Mouse (Mus musculus) liver, adult 2 months (tissue): ENCODE data around the gene Arhgap10. TPM values are rescaled to one million over a fixed set of nuclear protein-coding genes. Genes with fewer than 3 reads are reported as not detected.

Experiments used
- DNase-seq: peaks from one replicate; pipeline ENCODE4 v3.0.0-alpha.2; 2011; ENCODE audit warnings: low read depth, low spot score; ENCODE audit errors: extremely low read depth
- H3K27ac ChIP-seq: fragments of 200-500 bp; replicated peaks from 2 replicates; pipeline ENCODE4 v1.5.1; 2012; ENCODE audit warnings: low read depth, mild to moderate bottlenecking, control low read depth, inconsistent platforms, low read length; ENCODE audit not compliant: insufficient read depth
- H3K27me3 ChIP-seq: fragments of 200-500 bp; 2 replicates; pipeline ENCODE4 v1.6.1; 2012; ENCODE audit warnings: mild to moderate bottlenecking, moderate library complexity, low read length, inconsistent platforms; ENCODE audit not compliant: control insufficient read depth, insufficient read depth
- H3K36me3 ChIP-seq: fragments of 200-500 bp; 2 replicates; pipeline ENCODE4 v1.6.1; 2012; ENCODE audit warnings: low read length, inconsistent platforms; ENCODE audit not compliant: control insufficient read depth, insufficient read depth
- H3K4me1 ChIP-seq: fragments of 200-500 bp; 2 replicates; pipeline ENCODE4 v1.6.1; 2011; ENCODE audit warnings: low read length; ENCODE audit not compliant: control insufficient read depth, insufficient read depth
- H3K4me3 ChIP-seq: fragments of 200-500 bp; 2 replicates; pipeline ENCODE4 v1.5.1; 2011; ENCODE audit warnings: low read depth, mild to moderate bottlenecking, control low read depth, low read length, moderate library complexity; ENCODE audit not compliant: insufficient read depth
- H3K79me2 ChIP-seq: fragments of 200-500 bp; 2 replicates; pipeline ENCODE4 v1.6.1; 2012; ENCODE audit warnings: inconsistent platforms, mild to moderate bottlenecking, low read length, moderate library complexity; ENCODE audit not compliant: control insufficient read depth, insufficient read depth
- H3K9ac ChIP-seq: fragments of 200-500 bp; 2 replicates; pipeline ENCODE4 v1.6.1; 2012; ENCODE audit warnings: low read depth, mild to moderate bottlenecking, control low read depth, inconsistent platforms, low read length
- CTCF ChIP-seq: fragments of 200-500 bp; IDR thresholded peaks from 2 replicates; pipeline ENCODE4 v1.5.1; 2011; ENCODE audit warnings: low read depth, low read length, control low read depth
- POLR2A ChIP-seq: fragments of 200-500 bp; IDR thresholded peaks from 2 replicates; pipeline ENCODE4 v1.6.1; 2011; ENCODE audit warnings: low read length, control low read depth; ENCODE audit not compliant: insufficient read depth; ENCODE audit errors: extremely low read depth
- WGBS: fragments of 180-500 bp; shearing (Covaris S2); methylation state at CpG from one replicate; pipeline ENCODE4 v1.1.7; 2018; 5-methylcytosine and 5-hydroxymethylcytosine counted together
- polyA plus RNA-seq: library from polyadenylated mRNA; depleted of rRNA; stranded (reverse); fragments of >200 nt; gene quantifications from 2 replicates; pipeline ENCODE4 v1.2.3, GENCODE M21; 2012
- total RNA-seq: library from RNA; depleted of rRNA; stranded (reverse); fragments of >200 nt; gene quantifications from 2 replicates; pipeline ENCODE4 v1.2.3, GENCODE M21; 2014

Arhgap10 gene
- total and polyA plus RNA-seq, 2 experiments, result 0.88 to 1.8 TPM

GRCm38 (mm10) chr8:77423850-77424249 lies 93.9 kb downstream of the Arhgap10 start:
- TF ChIP-seq CTCF, result no peak
- TF ChIP-seq POLR2A, result no peak
- WGBS, result 87% methylated on average over 5 of the region's 6 CpGs
- no peaks in the 10 kb centered on the region for H3K36me3 ChIP-seq

GRCm38 (mm10) chr8:77422632-77423252 lies 95.0 kb downstream of the Arhgap10 start:
- Histone ChIP-seq H3K9ac (peak overlapping the region; percentile 44; the same call in 1 of the 2 replicates), H3K4me3 (peak overlapping the region; percentile 25; the same call in 1 of the 2 replicates), H3K27me3 (no peaks in the 10 kb centered on the region), H3K36me3 (no peaks in the 10 kb centered on the region), H3K4me1 (peaks cover 5% of the 10 kb centered on the region; the same call in 1 of the 2 replicates), H3K79me2 (no peaks in the 10 kb centered on the region), H3K27ac (no peak overlapping the region; the same call in 1 of the 2 replicates)
- peak; percentile 36 for DNase-seq
- TF ChIP-seq CTCF (no peak), POLR2A (no peak)
- 17% methylated on average over 15 of the region's 15 CpGs for WGBS

More at GRCm38 (mm10) chr8:77423850-77424249, 93.9 kb downstream of the Arhgap10 start:
- Histone ChIP-seq H3K4me1 (peaks cover 5% of the 10 kb centered on the region; the same call in 1 of the 2 replicates), H3K27ac (no peak overlapping the region), H3K9ac (no peak overlapping the region), H3K4me3 (no peak overlapping the region), H3K27me3 (no peaks in the 10 kb centered on the region), H3K79me2 (no peaks in the 10 kb centered on the region)
- DNase-seq, result no peak

- 90% methylated on average over 13 of the region's 13 CpGs for WGBS
- DNase-seq, result no peak
- Histone ChIP-seq H3K79me2 (no peaks in the 10 kb centered on the region), H3K4me3 (no peak overlapping the region), H3K27ac (no peak overlapping the region), H3K9ac (no peak overlapping the region), H3K36me3 (no peaks in the 10 kb centered on the region), H3K27me3 (no peaks in the 10 kb centered on the region), H3K4me1 (peaks cover 5% of the 10 kb centered on the region; the same call in 1 of the 2 replicates)
- TF ChIP-seq POLR2A, result no peak
- no peak for TF ChIP-seq CTCF
These were observed 96.2 kb downstream of the Arhgap10 start for GRCm38 (mm10) chr8:77421596-77421995.

- Histone ChIP-seq H3K27me3 (no peaks in the 10 kb centered on the region), H3K4me3 (no peak overlapping the region), H3K79me2 (no peaks in the 10 kb centered on the region), H3K9ac (no peak overlapping the region), H3K4me1 (peaks cover 5% of the 10 kb centered on the region; the same call in 1 of the 2 replicates), H3K36me3 (no peaks in the 10 kb centered on the region), H3K27ac (no peak overlapping the region)
- DNase-seq, result peak; percentile 32
- TF ChIP-seq POLR2A (no peak), CTCF (peak; percentile 27; the same call in 1 of the 2 replicates)
- WGBS, result 34% methylated on average over 4 of the region's 4 CpGs
These were observed 98.0 kb downstream of the Arhgap10 start for GRCm38 (mm10) chr8:77419731-77420130.

- no peak overlapping the region for H3K4me3 ChIP-seq
- H3K9ac ChIP-seq, result no peak overlapping the region
- no peak overlapping the region for H3K27ac ChIP-seq
- TF ChIP-seq POLR2A, result no peak
- no peak for TF ChIP-seq CTCF
- H3K36me3 ChIP-seq, result no peaks in the 10 kb centered on the region
- H3K4me1 ChIP-seq, result no peaks in the 10 kb centered on the region
- no peaks in the 10 kb centered on the region for H3K27me3 ChIP-seq
- 62% methylated on average over 5 of the region's 5 CpGs for WGBS
- no peak for DNase-seq
- H3K79me2 ChIP-seq, result no peaks in the 10 kb centered on the region
These were observed 101.0 kb downstream of the Arhgap10 start for GRCm38 (mm10) chr8:77416738-77417137.

GRCm38 (mm10) chr8:77416034-77416433 lies 101.7 kb downstream of the Arhgap10 start:
- H3K27ac ChIP-seq, result no peak overlapping the region
- TF ChIP-seq POLR2A (no peak), CTCF (no peak)
- no peak overlapping the region for H3K9ac ChIP-seq
- no peaks in the 10 kb centered on the region for H3K36me3 ChIP-seq
- no peak overlapping the region for H3K4me3 ChIP-seq
- H3K79me2 ChIP-seq, result no peaks in the 10 kb centered on the region
- DNase-seq, result no peak
- whole genome bisulfite sequencing, result 86% methylated on average over 5 of the region's 5 CpGs
- no peaks in the 10 kb centered on the region for H3K4me1 ChIP-seq
- no peaks in the 10 kb centered on the region for H3K27me3 ChIP-seq
